Mouse (Mus musculus): Measurements from ENCODE around the gene Pih1d1.

Gene Pih1d1

GRCm38 (mm10) chr7:45195341-45196175 is 41.5 kb downstream of the Pih1d1 start:
- DNase-seq: no peak

DNA sequence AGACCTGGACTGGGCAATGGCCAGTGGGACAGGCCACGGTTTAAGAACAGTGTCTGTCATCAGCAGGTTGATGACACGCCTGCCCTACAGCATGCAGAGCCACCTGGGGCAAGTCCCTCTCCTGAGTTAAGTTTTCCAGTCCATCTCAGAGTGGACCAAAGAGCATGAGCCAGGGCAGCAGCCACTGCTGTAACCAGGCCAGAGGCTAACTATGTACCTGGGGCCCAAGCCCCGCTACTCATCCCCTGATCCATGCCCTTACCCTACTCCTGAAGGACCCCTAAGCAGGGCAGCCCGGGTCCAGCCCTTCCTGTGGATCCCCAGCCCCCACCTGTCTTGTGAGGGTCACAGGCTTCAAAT is 42.1 kb downstream of the Pih1d1 start:
- no peak for DNase-seq

DNA sequence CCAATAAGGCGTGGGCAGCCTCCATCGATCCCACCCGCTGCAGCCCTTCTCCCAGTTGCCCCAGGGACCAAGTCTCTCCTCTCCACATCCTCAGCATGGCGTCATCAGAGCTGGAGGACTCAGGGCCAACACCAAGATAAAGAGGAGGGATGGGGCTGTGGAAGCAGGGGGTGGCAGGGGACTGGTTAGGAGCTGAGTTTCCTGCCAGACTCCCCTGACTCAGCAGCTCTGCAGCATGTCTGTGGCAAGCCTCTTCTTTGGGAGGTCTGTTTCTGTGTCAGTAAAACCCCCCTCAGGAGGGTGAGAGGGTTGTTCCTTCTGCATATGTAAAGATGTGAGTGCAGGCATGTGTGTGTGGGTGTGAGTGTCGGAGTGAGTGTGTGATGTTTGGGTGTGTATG is 42.9 kb downstream of the Pih1d1 start:
- DNase-seq: no peak

GRCm38 (mm10) chr7:45198435-45198834 is 44.3 kb downstream of the Pih1d1 start:
- peak; percentile 68 for DNase-seq

- DNase-seq: peak; percentile 48
Measured at GRCm38 (mm10) chr7:45198961-45199360, 44.9 kb downstream of the Pih1d1 start.

- no peak for DNase-seq
Measured at GRCm38 (mm10) chr7:45202654-45203053, 48.6 kb downstream of the Pih1d1 start.

DNA sequence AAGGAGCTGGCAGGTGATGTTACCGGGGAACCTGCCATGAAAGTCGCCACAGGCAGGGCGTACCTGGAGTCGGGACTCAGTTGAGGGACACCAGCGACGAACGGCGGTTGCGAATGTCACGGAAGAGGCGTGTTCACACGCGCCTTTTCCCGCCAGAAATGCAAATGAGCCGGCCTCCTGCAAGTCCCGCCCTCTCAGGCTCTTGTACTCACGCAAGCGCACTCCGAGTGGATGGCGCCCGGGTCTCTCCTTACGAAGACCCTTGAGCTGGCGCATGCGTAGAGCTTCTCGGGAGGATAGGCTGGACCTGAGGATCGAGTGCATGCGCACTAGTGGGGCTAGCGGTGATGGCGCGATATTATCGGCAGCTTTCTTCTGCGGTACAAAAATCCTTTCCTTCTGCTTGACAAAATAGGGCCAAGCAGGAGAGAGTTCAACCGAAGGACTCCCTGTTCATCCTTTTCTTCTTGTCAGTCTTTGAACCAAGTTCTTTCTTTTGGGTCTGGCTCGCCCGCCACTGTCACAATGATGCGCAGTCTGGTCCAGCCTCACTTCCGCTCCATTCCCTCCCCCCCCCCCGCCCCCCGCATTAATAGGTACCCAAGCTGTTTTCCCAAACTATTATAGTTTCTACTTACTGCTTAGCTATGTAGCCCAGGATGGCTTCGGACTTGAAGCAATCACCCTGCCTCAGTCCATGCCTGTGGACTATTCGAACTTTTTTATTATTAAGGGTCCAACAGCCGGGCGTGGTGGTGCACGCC is 50.5 kb downstream of the Pih1d1 start, which contains the start of gene Ccdc155:
Gene Ccdc155, minus strand, starts transcription at position 513 of the 764 bp plus-strand sequence.
- DNase-seq: peak; percentile 90

DNA sequence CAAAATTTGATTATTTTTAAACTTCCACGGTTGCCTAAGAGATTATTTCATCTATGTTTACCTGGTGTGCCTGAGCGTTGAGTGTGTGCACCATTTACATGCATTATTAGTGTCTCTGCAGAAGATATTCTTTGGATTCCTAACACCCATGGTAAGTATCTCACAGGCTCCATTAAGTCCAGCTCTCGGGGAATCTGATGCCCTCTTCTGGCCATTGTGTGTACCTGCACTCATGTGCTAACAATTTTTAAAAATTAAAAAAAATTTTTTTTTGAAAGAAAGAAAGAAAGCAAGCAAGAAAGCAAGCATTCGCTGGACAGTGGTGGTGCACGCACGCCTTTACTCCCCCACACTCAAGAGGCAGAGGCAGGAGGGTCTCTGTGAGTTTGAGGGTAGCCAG is 54.2 kb downstream of the Pih1d1 start:
- no peak for DNase-seq

Data from right cerebral cortex, postnatal 25 days (tissue).